Mouse (Mus musculus) ES-Bruce4 (cell line): Measurements from ENCODE around the gene Glrp1.

ENCODE experiments used
- EP300 ChIP-seq: IDR thresholded peaks from 2 replicates; pipeline ENCODE4 v1.6.1; 2011; ENCODE audit warnings: low read depth, low read length; ENCODE audit not compliant: insufficient read depth
- POLR2A ChIP-seq: IDR thresholded peaks from one replicate; pipeline ENCODE4 v1.8.1; 2011; ENCODE audit warnings: low read length; ENCODE audit not compliant: insufficient read depth

- TF ChIP-seq POLR2A: no peak
- TF ChIP-seq EP300: no peak
Measured at GRCm38 (mm10) chr1:88558793-88559192, 48.9 kb upstream of the Glrp1 start.
